Mouse (Mus musculus) kidney, adult 2 months (tissue): ENCODE data around the gene Plxna2.

Source experiments
- CTCF ChIP-seq: fragments of 200-500 bp; conservative IDR thresholded peaks from 2 replicates; pipeline ENCODE4 v1.5.1; 2011; ENCODE audit warnings: low read depth, mild to moderate bottlenecking, control low read depth, low read length, moderate library complexity, mixed read lengths; ENCODE audit not compliant: insufficient read depth, insufficient read length
- POLR2A ChIP-seq: fragments of 200-500 bp; IDR thresholded peaks from one replicate; pipeline ENCODE4 v1.6.1; 2011; ENCODE audit warnings: low read depth, low read length, control low read depth

- TF ChIP-seq POLR2A = no peak
- TF ChIP-seq CTCF = no peak
Observed at GRCm38 (mm10) chr1:194746332-194747249, 128.6 kb downstream of the Plxna2 start.
